Mouse (Mus musculus) forebrain, embryonic 16.5 days (tissue): ENCODE measurements around the gene Nupl1. TPM values are rescaled to one million over a fixed set of nuclear protein-coding genes. Genes with fewer than 3 reads are reported as not detected.

ENCODE experiments used
- ATAC-seq: fragments of 200-750 bp; cut with Nextera tagmentation; 2 replicates; pipeline ENCODE4 v1.8.0; 2017; ENCODE audit warnings: mild to moderate bottlenecking, moderate library complexity
- H3K27ac ChIP-seq: fragments of 300-500 bp; sonication (generic); 2 replicates; pipeline ENCODE4 v1.5.1; 2014; ENCODE audit warnings: low read length, control low read depth
- H3K27me3 ChIP-seq: fragments of 300-500 bp; sonication (generic); replicated peaks from 2 replicates; pipeline ENCODE4 v1.6.1; 2014; ENCODE audit warnings: low read length; ENCODE audit not compliant: control insufficient read depth, insufficient read depth
- H3K36me3 ChIP-seq: fragments of 300-500 bp; sonication (generic); 2 replicates; pipeline ENCODE4 v1.6.1; 2014; ENCODE audit not compliant: control insufficient read depth, insufficient read depth
- H3K4me1 ChIP-seq: fragments of 300-500 bp; sonication (generic); replicated peaks from 2 replicates; pipeline ENCODE4 v1.6.1; 2014; ENCODE audit warnings: low read length; ENCODE audit not compliant: control insufficient read depth, insufficient read depth
- H3K4me2 ChIP-seq: fragments of 300-500 bp; sonication (generic); 2 replicates; pipeline ENCODE4 v1.6.1; 2014; ENCODE audit warnings: mild to moderate bottlenecking, low read length, control low read depth
- H3K4me3 ChIP-seq: fragments of 300-500 bp; sonication (generic); replicated peaks from 2 replicates; pipeline ENCODE4 v1.5.1; 2014; ENCODE audit warnings: mild to moderate bottlenecking, low read length, control low read depth
- H3K9ac ChIP-seq: fragments of 300-500 bp; sonication (generic); replicated peaks from 2 replicates; pipeline ENCODE4 v1.6.1; 2014; ENCODE audit warnings: low read depth, low read length, control low read depth
- H3K9me3 ChIP-seq: fragments of 300-500 bp; sonication (generic); 2 replicates; pipeline ENCODE4 v1.6.1; 2016; ENCODE audit warnings: low read length; ENCODE audit not compliant: control insufficient read depth
- WGBS: fragments of 180-500 bp; shearing (Covaris S2); extraction: QIAGEN DNeasy Blood & Tissue Kit; methylation state at CpG from one replicate; pipeline ENCODE4 v1.1.7; 2014; 5-methylcytosine and 5-hydroxymethylcytosine counted together
- polyA plus RNA-seq: library from polyadenylated mRNA; unstranded; fragments of >200 nt; fragmentation: Nextera tagmentation; extraction: Ambion mirVana; gene quantifications from 2 replicates; pipeline ENCODE4 v1.2.1, GENCODE M21; 2015

Gene Nupl1
- polyA plus RNA-seq, result 0.09 and 0.11 TPM in 2 replicates

DNA sequence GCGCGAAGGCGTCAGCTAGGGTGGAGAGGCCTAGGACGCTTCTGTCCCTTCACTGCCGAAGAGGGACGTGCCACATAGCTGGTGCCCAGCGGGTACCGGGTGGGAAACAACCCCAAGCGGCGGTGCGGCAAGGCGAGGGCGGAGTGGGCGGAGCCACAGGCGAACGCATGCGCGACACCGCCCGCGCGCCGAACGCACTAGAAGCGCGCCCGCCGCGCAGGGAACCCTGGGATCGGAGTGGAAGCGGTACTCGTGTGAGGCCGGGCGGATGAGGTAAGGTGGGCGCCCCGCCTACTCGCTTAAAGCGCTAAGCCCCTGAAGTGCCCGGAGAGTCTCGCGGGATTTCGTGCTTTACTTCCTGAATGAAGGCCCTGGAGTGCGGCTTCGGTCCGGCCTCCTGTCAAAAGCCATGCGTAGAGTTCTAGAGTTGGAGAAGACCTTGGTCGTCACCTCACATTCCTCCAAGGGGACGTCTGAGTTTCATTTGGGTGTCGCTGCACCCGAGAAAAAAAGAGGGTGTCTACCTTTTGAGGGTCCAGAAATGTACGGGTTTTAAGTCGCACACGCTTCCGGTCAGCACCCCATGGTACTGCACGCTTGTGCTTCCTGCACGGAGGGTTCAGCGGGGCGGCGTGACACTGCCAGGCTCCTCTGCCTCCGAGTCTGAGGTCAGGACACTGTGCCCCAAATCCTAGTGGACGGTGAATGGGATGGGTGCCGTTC is at the start of gene Nupl1, which contains the start of gene Gm49336:
Gene Nupl1 (minus strand): TSS at position 151 of the 723 bp plus-strand sequence.
Gene Gm49336 (minus strand): TSS at position 227 of the 723 bp plus-strand sequence.
- Histone ChIP-seq H3K36me3 (no peaks in the 10 kb centered on the region), H3K4me3 (peak within 1 kb of the TSS; percentile 97), H3K4me1 (peaks cover 22% of the 10 kb centered on the region), H3K27me3 (no peaks in the 10 kb centered on the region), H3K4me2 (peak within 1 kb of the TSS; percentile 84), H3K9ac (peak within 1 kb of the TSS; percentile 96), H3K27ac (peak within 1 kb of the TSS; percentile 94), H3K9me3 (no peaks in the 10 kb centered on the region)
- under 1% methylated on average over 62 of the region's 62 CpGs for WGBS
- peak; percentile 100 for ATAC-seq

DNA sequence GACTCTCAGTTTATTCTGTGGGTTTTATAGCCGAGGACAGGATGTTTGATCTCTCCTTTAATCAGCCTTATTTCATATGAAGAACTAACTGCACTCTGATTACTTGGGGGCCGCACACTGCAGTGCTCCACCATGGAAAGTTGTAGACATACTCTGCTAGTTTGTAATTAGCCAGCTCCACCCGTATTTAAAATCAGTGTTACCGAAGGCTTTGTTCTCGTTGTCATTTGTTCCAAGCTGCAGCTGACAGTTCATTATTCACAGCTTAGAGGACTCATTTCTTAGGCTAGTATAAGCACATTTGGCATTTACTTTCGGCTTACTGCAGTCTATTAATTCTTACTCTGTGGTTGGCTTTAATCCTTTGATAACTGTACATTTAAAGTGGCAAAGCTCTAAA is 49.8 kb upstream of the Nupl1 start:
- Histone ChIP-seq H3K4me1 (peaks cover 14% of the 10 kb centered on the region), H3K9me3 (no peaks in the 10 kb centered on the region), H3K27ac (peak overlapping the region; percentile 3; the same call in 1 of the 2 replicates), H3K9ac (no peak overlapping the region), H3K4me3 (no peak overlapping the region), H3K27me3 (no peaks in the 10 kb centered on the region), H3K36me3 (peaks cover 2% of the 10 kb centered on the region), H3K4me2 (no peak overlapping the region)
- WGBS, result 4% methylated on average over 6 of the region's 6 CpGs
- peak; percentile 61 for ATAC-seq

DNA sequence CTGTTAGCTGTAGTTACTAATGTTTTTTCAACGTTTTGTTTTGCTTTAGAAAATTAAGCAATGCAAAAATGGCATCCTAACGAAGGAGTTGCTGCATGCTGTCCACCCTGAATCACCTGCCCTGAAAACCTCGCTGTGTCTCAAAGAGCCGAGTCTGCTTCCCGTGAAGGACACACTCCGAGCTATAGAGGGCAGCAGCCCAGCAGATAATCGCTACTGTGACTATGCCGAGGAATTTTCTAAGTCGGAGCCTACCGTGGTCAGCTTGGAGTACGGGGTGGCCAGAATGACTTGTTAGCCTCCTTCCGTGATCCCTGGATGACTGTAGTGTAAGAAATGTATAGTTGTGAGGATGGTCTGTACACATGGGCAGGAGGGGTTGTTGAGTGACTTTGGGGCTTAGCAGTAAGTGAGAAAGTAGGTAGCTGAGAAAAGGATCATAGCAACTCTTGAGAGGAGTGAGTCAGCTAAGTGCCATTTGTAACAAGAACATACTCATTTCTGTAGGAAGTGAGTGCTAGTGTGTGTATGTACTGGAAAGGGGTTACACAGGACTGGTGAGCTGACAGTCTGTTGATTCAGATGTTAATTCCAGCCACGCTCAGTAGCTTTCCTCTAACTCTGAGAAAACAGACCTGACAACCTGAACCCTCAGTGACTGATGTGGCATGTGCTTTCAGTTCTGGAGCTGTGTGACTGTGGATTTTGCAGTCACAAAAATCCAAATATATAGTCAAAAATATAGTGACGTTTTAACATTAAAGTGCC is 49.2 kb upstream of the Nupl1 start:
- no peak overlapping the region for H3K9ac ChIP-seq
- peaks cover 14% of the 10 kb centered on the region for H3K4me1 ChIP-seq
- ATAC-seq, result peak; percentile 50; the same call in 1 of the 2 replicates
- H3K4me3 ChIP-seq, result no peak overlapping the region
- peak overlapping the region; percentile 3; the same call in 1 of the 2 replicates for H3K27ac ChIP-seq
- peaks cover 2% of the 10 kb centered on the region for H3K36me3 ChIP-seq
- 24% methylated on average over 14 of the region's 14 CpGs for WGBS
- no peaks in the 10 kb centered on the region for H3K9me3 ChIP-seq
- H3K27me3 ChIP-seq, result no peaks in the 10 kb centered on the region
- H3K4me2 ChIP-seq, result no peak overlapping the region

DNA sequence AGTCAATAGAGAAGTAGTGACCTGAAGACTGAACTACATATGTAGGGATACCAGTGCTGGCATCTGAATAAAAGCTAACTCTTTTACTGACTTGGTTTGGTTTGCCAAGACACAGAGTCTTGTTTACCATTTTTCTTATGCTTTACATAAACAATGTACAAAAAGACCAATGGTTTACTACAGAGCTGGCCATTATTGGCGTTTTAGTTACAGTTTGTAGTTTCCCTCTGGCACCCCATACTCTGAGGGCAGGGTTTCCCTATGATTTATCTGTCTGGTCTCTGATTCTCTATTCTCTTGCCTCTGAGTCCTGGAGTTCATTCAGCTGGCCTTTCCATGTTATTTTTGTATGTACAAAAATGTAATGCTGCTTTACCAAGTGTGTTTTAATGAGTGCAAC is 44.3 kb upstream of the Nupl1 start:
- Histone ChIP-seq H3K4me3 (no peak overlapping the region), H3K27ac (no peak overlapping the region), H3K4me1 (peaks cover 4% of the 10 kb centered on the region), H3K4me2 (no peak overlapping the region), H3K9ac (no peak overlapping the region), H3K27me3 (no peaks in the 10 kb centered on the region), H3K36me3 (peaks cover 7% of the 10 kb centered on the region), H3K9me3 (no peaks in the 10 kb centered on the region)
- 89% methylated on average over 1 of the region's 1 CpGs for WGBS
- no peak for ATAC-seq

DNA sequence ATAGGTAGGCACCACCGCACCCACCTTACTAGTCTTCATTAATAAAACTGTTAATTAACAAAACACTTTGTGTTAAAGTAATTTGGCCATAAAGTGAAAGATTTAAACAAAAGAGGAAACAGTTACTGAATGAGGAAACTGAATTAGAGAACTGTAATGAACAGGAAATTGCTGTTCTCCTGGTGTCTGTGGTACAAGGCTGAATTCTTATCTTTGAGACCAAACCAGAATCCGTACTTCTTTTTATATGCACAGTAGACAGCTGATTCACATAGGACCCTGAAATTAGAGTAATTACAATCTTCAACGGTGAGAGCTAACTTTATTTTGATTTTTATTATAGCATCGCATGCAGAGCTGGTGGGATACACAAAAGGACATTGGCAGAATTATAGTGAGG is 39.1 kb upstream of the Nupl1 start:
- ATAC-seq, result no peak
- no peak overlapping the region for H3K9ac ChIP-seq
- no peaks in the 10 kb centered on the region for H3K4me1 ChIP-seq
- H3K9me3 ChIP-seq, result no peaks in the 10 kb centered on the region
- peaks cover 10% of the 10 kb centered on the region; the same call in 1 of the 2 replicates for H3K36me3 ChIP-seq
- H3K4me3 ChIP-seq, result no peak overlapping the region
- no peaks in the 10 kb centered on the region for H3K27me3 ChIP-seq
- WGBS, result 70% methylated on average over 4 of the region's 4 CpGs
- no peak overlapping the region for H3K27ac ChIP-seq
- H3K4me2 ChIP-seq, result no peak overlapping the region

GRCm38 (mm10) chr14:60286194-60286863 is 35.1 kb upstream of the Nupl1 start:
- H3K4me3 ChIP-seq, result no peak overlapping the region
- H3K4me2 ChIP-seq, result no peak overlapping the region
- no peaks in the 10 kb centered on the region for H3K27me3 ChIP-seq
- no peak for ATAC-seq
- H3K27ac ChIP-seq, result no peak overlapping the region
- no peaks in the 10 kb centered on the region for H3K9me3 ChIP-seq
- WGBS, result 92% methylated on average over 7 of the region's 7 CpGs
- 0 out of 2 replicates have a peak, but pooled peaks cover 4% of the 10 kb centered on the region for H3K36me3 ChIP-seq
- no peak overlapping the region for H3K9ac ChIP-seq
- no peaks in the 10 kb centered on the region for H3K4me1 ChIP-seq

- Histone ChIP-seq H3K4me2 (no peak overlapping the region), H3K27ac (no peak overlapping the region), H3K4me1 (no peaks in the 10 kb centered on the region), H3K27me3 (no peaks in the 10 kb centered on the region), H3K9ac (no peak overlapping the region), H3K36me3 (0 out of 2 replicates have a peak, but pooled peaks cover 4% of the 10 kb centered on the region), H3K9me3 (no peaks in the 10 kb centered on the region), H3K4me3 (no peak overlapping the region)
- 94% methylated on average over 7 of the region's 7 CpGs for WGBS
- ATAC-seq, result no peak
Observed at GRCm38 (mm10) chr14:60275301-60276276, 24.4 kb upstream of the Nupl1 start.

GRCm38 (mm10) chr14:60273346-60273745 is 22.1 kb upstream of the Nupl1 start:
- H3K27ac ChIP-seq, result 0 out of 2 replicates have a peak overlapping the region, but pooled peaks have one; percentile 33
- no peak for ATAC-seq

More at GRCm38 (mm10) chr14:60273346-60273745, 22.1 kb upstream of the Nupl1 start:
- 0 out of 2 replicates have a peak, but pooled peaks cover 4% of the 10 kb centered on the region for H3K36me3 ChIP-seq
- WGBS, result 86% methylated on average over 6 of the region's 6 CpGs
- no peak overlapping the region for H3K4me2 ChIP-seq
- no peaks in the 10 kb centered on the region for H3K27me3 ChIP-seq
- no peak overlapping the region for H3K4me3 ChIP-seq
- H3K9ac ChIP-seq, result no peak overlapping the region
- no peaks in the 10 kb centered on the region for H3K9me3 ChIP-seq
- no peaks in the 10 kb centered on the region for H3K4me1 ChIP-seq
